In the genomic region with DNA sequence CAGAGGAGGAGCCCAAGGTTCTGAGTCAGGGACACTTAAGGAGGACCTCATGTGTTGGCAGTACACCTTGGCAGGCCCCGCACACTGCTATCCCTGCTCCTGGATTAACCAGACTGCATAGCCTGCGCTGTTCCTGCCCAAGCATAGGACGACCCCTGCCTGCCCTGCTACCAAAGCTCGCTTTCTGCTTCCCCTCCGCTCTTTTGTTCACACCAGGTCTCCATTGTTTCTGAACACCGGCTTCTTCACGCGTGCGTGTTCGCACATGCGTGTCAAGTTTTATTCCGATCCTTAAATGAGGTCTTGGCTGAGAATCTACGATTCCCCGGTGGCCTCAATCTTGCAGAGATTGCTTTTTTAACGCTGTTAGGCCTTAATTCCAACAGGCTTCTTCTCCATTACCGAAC, we compare ENCODE assay signal across 15 mouse cellular contexts. TPM values are rescaled to one million over a fixed set of nuclear protein-coding genes. Genes with fewer than 3 reads are reported as not detected.
DNase-seq lines count a peak whose midpoint lies in the region; ATAC-seq and TF ChIP-seq lines count a peak whose summit lies in the region.
"Had no signal": no experiment of that assay in that cellular context is flagged by ENCODE, and none has a peak within 500 bp of the region (broad histone marks: within the 10 kb centered on the region; RNA-seq: fewer than 3 reads in every experiment).

No protein-coding gene starts in this region.

- no peak for TF ChIP-seq CTCF in cerebellum, adult 2 months (IDR thresholded peaks at IDR 0.05; ENCODE audit: borderline replicate concordance, insufficient read depth, low read depth, low read length)
- no peak for TF ChIP-seq CTCF in brain, embryonic 14.5 days (IDR thresholded peaks at IDR 0.05; ENCODE audit: borderline replicate concordance, extremely low read depth, insufficient read depth, insufficient read length)

- no peaks in the 10 kb centered on the region for H3K27me3 ChIP-seq in cerebellum, adult 2 months (ENCODE audit: control insufficient read depth, insufficient read depth, low read length)
- no peaks in the 10 kb centered on the region for H3K27me3 ChIP-seq in hindbrain, embryonic 13.5 days
- H3K27me3 ChIP-seq in midbrain, embryonic 14.5 days (ENCODE audit: control insufficient read depth, insufficient read depth, low read length), result no peaks in the 10 kb centered on the region
- H3K27me3 ChIP-seq: embryonic facial prominence, embryonic 15.5 days had no signal

- H3K9ac ChIP-seq in hindbrain, embryonic 13.5 days, result peak overlapping the region; percentile 21; the same call in 1 of the 2 replicates
- peak overlapping the region; percentile 26; the same call in 1 of the 2 replicates for H3K9ac ChIP-seq in midbrain, embryonic 14.5 days (replicated peaks; ENCODE audit: low read length)
- H3K9ac ChIP-seq: embryonic facial prominence, embryonic 15.5 days; heart, embryonic 15.5 days had no signal

- peak overlapping the region; percentile 26 for H3K4me3 ChIP-seq in cerebellum, adult 2 months (replicated peaks; ENCODE audit: insufficient read depth, low read depth, low read length)
- no peak overlapping the region for H3K4me3 ChIP-seq in hindbrain, embryonic 13.5 days
- H3K4me3 ChIP-seq in midbrain, embryonic 14.5 days (replicated peaks; ENCODE audit: low read depth, low read length), result no peak overlapping the region
- H3K4me3 ChIP-seq: embryonic facial prominence, embryonic 15.5 days; heart, embryonic 15.5 days had no signal

- TF ChIP-seq POLR2A in cerebellum, adult 2 months (IDR thresholded peaks at IDR 0.05; ENCODE audit: borderline replicate concordance, insufficient read depth, low read length), result no peak
- no peak for TF ChIP-seq POLR2A in brain, embryonic 14.5 days (IDR thresholded peaks at IDR 0.05; ENCODE audit: borderline replicate concordance, extremely low read depth, insufficient read depth, insufficient read length, poor library complexity, severe bottlenecking)

- H3K4me2 ChIP-seq in hindbrain, embryonic 13.5 days, result peak overlapping the region; percentile 21; the same call in 1 of the 2 replicates
- H3K4me2 ChIP-seq in midbrain, embryonic 14.5 days (ENCODE audit: low read length), result peak overlapping the region; percentile 12; the same call in 1 of the 2 replicates
- H3K4me2 ChIP-seq: embryonic facial prominence, embryonic 15.5 days; heart, embryonic 15.5 days had no signal

- DNase-seq in cerebellum, adult 2 months, result peak in 1 of 2 experiments; percentile 57
- no peak for DNase-seq in cerebellum, adult 9-11 months
- peak; percentile 58 for DNase-seq in brain, embryonic 14.5 days (ENCODE audit: low read depth)
- DNase-seq in midbrain, embryonic 14.5 days, result peak; percentile 68
- no peak for DNase-seq in kidney, adult 8-10 months
- no peak for DNase-seq in right cerebral cortex, adult 2 months (ENCODE audit: low spot score in 2 of 2)
- DNase-seq in adrenal gland, adult 18-20 months (ENCODE audit: low spot score in 2 of 2), result no peak
- DNase-seq: kidney, adult 9 months; lung, adult 18-20 months; lung, postnatal 36 days; right cerebral cortex, postnatal 4 days had no signal

- ATAC-seq in hindbrain, embryonic 13.5 days (ENCODE audit: low FRiP score), result 0 out of 2 replicates have a peak, but pooled peaks have one; percentile 37
- ATAC-seq in midbrain, embryonic 14.5 days (ENCODE audit: low FRiP score, low TSS enrichment), result no peak

- peak overlapping the region; percentile 98 for H3K27ac ChIP-seq in cerebellum, adult 2 months (ENCODE audit: insufficient read depth, low read length)
- peak overlapping the region; percentile 89 for H3K27ac ChIP-seq in hindbrain, embryonic 13.5 days
- peak overlapping the region; percentile 68; the same call in 1 of the 2 replicates for H3K27ac ChIP-seq in midbrain, embryonic 14.5 days (replicated peaks; ENCODE audit: low read depth, low read length)
- H3K27ac ChIP-seq: embryonic facial prominence, embryonic 15.5 days; heart, embryonic 15.5 days had no signal

- peaks cover 87% of the 10 kb centered on the region for H3K4me1 ChIP-seq in cerebellum, adult 2 months (ENCODE audit: control insufficient read depth, insufficient read depth, low read length)
- peaks cover 40% of the 10 kb centered on the region for H3K4me1 ChIP-seq in hindbrain, embryonic 13.5 days (replicated peaks)
- peaks cover 13% of the 10 kb centered on the region for H3K4me1 ChIP-seq in midbrain, embryonic 14.5 days (ENCODE audit: control insufficient read depth, insufficient read depth, low read length)
- H3K4me1 ChIP-seq: embryonic facial prominence, embryonic 15.5 days; heart, embryonic 15.5 days had no signal

- no peaks in the 10 kb centered on the region for H3K36me3 ChIP-seq in hindbrain, embryonic 13.5 days
- H3K36me3 ChIP-seq in midbrain, embryonic 14.5 days (ENCODE audit: control insufficient read depth, insufficient read depth, low read length), result no peaks in the 10 kb centered on the region
- H3K36me3 ChIP-seq: embryonic facial prominence, embryonic 15.5 days; heart, embryonic 15.5 days had no signal

- 10% methylated on average over 16 of the region's 16 CpGs for WGBS in cerebellum, adult 2 months
- 29% methylated on average over 16 of the region's 16 CpGs for WGBS in hindbrain, embryonic 13.5 days
- 15% methylated on average over 16 of the region's 16 CpGs for WGBS in midbrain, embryonic 14.5 days

- no peaks in the 10 kb centered on the region for H3K9me3 ChIP-seq in hindbrain, embryonic 13.5 days
- H3K9me3 ChIP-seq in midbrain, embryonic 14.5 days (ENCODE audit: control insufficient read depth, low read length), result no peaks in the 10 kb centered on the region
- H3K9me3 ChIP-seq: embryonic facial prominence, embryonic 15.5 days; heart, embryonic 15.5 days had no signal

RNA-seq across cellular contexts. Expression of a gene that starts 20.4 kb away (rescaled TPM):
- 163 and 201 TPM in 2 replicates for polyA plus RNA-seq in cerebellum, adult 2 months (2012; rRNA removed)
- 19.7 and 37.6 TPM in 2 replicates for polyA plus RNA-seq in brain, embryonic 14.5 days (2012; rRNA removed)
- 54.3 and 55.2 TPM in 2 replicates for polyA plus RNA-seq in hindbrain, embryonic 13.5 days (2015; fragmentation: Nextera tagmentation; extraction: Ambion mirVana)
- polyA plus RNA-seq in midbrain, embryonic 14.5 days (2014; fragmentation: Nextera tagmentation; extraction: Ambion mirVana), result 31.7 and 41.9 TPM in 2 replicates
- total RNA-seq in adrenal gland, adult 18-20 months (2021), result 1 to 10 TPM; 3.7 to 5.0 TPM
- total RNA-seq: common myeloid progenitor, adult 5-6 weeks had no signal

Comparison
In these comparisons a context has a peak if more than half of its experiments do, and no peak if none do; other contexts are left out.
1. DNase-seq: peak in brain, embryonic 14.5 days (single experiment) and midbrain, embryonic 14.5 days (single experiment); none in cerebellum, adult 9-11 months (single experiment), kidney, adult 8-10 months (0 of 2), right cerebral cortex, adult 2 months (0 of 2) and adrenal gland, adult 18-20 months (0 of 2).
2. Peak in every context shown above with its lines, with median percentiles within 50 percentile points of each other: H3K27ac ChIP-seq.